Mouse (Mus musculus) kidney, postnatal 14 days (tissue): Measurements from ENCODE around the gene Foxp1.

ENCODE experiments used
- DNase-seq: peaks from one replicate; pipeline ENCODE4 v3.0.0; 2022; ENCODE audit warnings: mixed read lengths

The Foxp1 gene

GRCm38 (mm10) chr6:99320444-99320843 is 202.1 kb downstream of the Foxp1 start:
- no peak for DNase-seq

GRCm38 (mm10) chr6:99319415-99320405 is 202.8 kb downstream of the Foxp1 start:
- no peak for DNase-seq

GRCm38 (mm10) chr6:99314746-99315145 is 207.8 kb downstream of the Foxp1 start:
- peak; percentile 12 for DNase-seq

- no peak for DNase-seq
Measured at GRCm38 (mm10) chr6:99310529-99310928, 212.0 kb downstream of the Foxp1 start.

GRCm38 (mm10) chr6:99310171-99310500 is 212.4 kb downstream of the Foxp1 start:
- no peak for DNase-seq

GRCm38 (mm10) chr6:99309466-99310170 is 212.9 kb downstream of the Foxp1 start:
- DNase-seq: no peak

DNA sequence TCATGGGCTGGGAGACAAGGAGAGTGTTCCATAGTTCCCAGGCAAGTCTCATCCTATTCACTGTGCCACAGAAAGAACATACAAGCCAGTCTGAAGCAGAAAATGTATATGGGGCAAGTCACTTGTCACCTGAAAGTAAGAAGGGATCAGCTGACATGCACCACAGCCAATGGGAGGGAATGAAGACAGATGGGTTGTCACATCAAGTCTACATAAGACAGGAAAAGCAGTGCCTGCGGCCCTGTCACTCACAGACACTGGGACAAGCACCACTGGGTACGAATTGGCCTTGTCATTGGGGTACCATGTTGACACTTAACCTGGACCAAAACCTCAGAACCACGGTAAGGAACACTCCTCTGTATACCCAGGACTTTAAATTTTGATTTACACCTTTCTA is 216.8 kb downstream of the Foxp1 start:
- no peak for DNase-seq

DNA sequence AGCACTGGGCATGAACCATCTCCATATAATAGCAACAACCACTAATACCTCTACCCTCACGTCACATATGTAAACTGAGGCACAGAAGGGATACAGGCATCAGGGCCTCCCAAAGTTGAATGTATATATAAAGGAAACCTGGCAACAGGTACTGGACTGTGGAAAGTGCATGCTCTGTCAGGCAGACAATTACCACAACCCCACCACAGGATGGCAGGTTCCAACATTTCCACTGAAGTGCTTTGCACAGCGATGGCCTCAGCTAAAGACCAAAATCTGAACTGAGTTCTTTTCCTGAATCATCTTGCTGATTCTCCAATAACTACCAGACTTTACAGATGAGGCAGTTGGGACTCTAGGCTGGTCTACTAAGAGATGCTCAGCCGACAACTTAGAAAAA is 217.3 kb downstream of the Foxp1 start:
- DNase-seq: no peak

DNA sequence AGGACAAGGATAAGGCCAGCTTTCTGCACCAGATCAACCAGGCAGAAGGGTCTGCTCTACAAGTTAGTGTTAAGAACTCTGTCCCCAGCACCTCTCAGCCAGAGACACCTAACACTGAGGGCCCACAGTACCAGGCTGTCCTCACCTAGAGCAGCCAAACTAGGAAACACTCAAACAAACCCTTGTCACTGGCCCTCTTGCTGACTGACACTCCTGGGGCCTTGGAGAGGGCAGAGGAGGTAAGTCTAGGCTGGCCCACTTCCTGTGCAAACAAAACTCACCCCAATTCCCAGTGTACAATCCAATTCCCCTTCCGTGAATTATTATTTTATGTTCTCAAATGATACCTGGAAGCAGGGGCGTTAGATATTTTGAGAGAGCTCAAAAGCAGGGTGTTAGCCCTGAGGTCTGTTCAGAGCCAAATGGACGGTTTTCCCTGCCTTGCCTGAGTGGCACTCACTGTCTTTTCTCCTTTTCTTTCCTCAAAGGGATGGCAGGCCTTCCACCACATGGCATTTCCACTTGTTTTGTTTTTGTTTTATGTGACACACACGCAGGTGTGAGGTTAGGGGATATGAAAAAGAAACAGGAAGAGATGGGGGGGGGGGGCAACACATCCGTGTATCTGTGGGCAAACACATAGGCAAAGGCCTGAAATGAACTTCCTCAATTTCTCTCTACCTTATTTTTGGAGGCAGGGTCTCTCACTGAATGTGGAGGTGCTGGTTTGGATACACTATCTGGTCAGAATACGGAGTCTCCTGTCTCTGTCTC is 219.7 kb downstream of the Foxp1 start:
- DNase-seq: no peak

GRCm38 (mm10) chr6:99301923-99302322 is 220.6 kb downstream of the Foxp1 start:
- DNase-seq: no peak

DNA sequence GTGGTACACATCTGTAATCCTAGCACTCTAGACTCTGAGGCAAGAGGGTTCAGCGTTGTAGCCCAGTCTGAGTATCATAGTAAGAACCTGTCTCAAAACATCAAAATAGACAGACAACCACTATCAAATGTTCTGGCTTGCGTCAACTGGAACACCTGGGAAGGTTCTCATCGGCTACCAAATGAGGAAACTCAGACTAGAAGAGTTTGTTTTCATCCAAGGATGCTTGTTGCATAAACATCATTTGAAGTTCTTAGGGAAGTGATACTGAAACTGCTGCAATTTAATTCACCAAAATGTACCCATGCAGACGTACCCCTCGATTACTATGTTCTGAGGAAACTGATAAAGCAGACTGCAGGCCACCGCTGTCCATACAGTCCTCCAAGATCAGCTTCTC is 222.3 kb downstream of the Foxp1 start:
- DNase-seq: no peak

DNA sequence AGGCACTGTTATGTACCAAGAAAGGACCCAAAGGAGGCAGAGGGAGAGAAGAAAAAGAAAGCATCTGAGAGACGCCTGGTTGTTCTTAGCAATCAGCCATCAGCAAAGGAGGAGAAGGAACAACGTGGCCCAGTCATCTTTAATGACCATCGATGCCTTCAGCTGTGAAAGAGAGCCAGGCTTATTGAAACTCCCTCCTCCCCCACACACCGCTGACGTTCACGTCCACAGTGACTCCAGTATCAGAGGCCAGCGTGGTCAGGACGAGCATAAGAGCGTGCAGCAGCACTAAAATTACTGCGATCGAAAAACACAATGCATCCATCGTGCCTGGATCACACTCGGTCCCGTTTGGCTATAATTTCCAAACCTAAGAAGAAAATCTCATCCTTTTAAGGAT is 223.3 kb downstream of the Foxp1 start:
- no peak for DNase-seq

DNA sequence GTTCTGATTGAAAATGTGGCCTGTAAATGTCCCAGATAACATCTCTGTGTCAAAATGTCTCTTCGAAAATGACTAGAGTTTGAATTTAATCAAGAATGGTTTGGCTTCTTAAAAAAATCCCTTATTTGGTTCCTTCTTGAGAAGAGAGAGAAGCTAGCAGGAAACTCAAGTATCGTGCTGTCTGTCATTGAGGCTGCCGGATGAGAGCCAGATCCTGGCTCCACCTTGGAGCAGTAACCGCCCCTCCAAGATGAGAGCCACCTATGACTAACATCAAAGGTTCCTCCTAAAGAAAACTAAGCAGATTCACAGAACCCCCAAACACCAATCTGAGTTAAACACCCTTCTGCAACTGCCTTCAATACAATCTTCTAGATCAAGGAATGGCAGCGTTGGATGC is 225.0 kb downstream of the Foxp1 start:
- no peak for DNase-seq

DNA sequence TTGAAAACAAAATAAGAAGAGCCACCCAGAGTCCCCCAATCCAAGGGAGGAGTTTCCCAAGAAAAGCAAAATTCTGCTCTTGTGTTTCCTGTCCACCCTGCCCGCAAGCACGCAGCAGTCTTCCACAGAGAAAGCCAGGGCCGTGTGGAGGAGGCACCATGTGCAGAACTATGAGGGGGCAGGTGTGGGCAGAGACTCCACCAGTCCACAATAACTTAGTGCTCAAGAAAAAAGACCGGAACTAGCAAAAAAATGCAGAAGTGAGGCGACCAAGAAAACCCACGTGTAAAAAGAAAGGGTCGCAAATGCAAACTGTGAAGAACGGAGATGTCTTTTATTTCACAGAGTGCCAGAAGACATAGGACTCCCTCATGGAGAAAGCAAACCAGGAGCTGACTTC is 227.0 kb downstream of the Foxp1 start:
- no peak for DNase-seq

- DNase-seq: no peak
Measured at GRCm38 (mm10) chr6:99289220-99289619, 233.3 kb downstream of the Foxp1 start.

- DNase-seq: no peak
Measured at GRCm38 (mm10) chr6:99285026-99285425, 237.5 kb downstream of the Foxp1 start.

DNA sequence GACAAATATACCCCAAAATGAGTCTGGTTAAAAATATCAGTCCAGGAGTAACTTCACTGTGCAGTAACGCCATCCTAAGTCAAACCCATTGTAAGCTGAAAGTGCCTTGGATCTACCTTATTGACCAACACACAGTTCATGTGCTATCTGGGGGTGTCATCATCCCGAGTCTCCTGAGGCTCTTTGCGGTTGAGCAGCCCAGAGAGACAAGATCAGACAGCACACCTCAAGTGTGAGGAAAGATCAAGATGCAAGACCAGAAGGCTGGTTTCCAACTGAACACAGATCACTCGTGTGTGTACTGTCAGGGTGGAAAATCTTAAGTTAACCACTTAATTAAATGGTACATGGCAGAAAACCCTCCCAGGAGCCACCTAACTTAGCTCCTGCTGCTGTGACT is 238.5 kb downstream of the Foxp1 start:
- no peak for DNase-seq

DNA sequence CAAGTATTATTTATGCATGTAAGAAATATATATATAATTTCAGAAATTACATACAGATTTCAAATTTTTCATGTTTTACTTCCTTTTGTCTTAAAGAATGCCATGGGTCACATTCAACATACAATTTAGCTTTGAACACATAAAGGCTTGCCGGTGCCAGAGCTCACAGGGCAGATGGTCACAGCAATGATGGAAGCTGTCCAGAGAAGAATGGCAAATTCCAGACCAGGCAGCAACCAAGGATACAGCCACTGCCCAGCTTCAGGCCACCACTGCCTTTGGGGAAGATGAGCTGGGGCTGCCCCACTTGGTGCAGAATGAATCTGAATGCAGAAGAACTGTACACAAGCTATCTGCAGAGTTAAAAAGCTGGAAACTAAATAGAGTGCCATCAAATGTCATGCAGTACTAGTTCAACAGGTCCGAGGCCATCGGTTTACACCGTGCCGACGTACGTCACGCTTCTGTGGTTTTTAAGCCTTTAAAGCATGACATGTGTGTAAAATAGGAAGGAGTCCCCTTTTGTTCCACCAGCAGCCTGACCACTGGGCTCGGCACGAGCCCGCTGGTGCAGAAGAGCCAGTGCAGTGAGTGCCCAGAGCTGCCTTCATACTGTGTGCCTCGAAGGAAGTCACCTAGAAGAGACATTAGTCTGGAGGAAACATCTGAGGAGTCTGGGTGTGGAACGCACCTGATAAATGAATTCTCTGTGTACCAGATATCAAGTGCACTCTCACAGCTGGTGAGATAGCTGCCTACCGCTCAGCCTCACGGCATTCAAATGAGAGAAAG is 239.5 kb downstream of the Foxp1 start:
- DNase-seq: no peak

- no peak for DNase-seq
Measured at GRCm38 (mm10) chr6:99281433-99281832, 241.1 kb downstream of the Foxp1 start.

DNA sequence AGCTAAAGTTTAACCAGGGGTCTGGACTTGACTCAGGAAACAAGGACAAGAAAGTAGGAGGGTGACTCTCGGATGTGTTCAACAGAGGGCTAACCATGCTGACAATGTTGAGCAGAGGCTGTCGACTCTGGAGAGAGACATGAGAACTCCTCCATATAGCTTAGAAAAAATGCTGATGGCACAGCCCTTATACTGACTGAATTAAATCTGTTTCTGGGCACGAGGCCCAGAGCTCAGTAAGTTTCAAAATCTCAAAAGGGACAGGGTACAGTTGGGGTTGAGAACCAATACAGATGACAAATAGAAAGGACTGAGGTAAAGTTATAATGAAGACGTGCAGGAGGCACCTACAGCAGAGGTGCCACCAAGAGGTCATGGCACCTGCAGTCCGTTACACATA is 241.9 kb downstream of the Foxp1 start:
- no peak for DNase-seq

DNA sequence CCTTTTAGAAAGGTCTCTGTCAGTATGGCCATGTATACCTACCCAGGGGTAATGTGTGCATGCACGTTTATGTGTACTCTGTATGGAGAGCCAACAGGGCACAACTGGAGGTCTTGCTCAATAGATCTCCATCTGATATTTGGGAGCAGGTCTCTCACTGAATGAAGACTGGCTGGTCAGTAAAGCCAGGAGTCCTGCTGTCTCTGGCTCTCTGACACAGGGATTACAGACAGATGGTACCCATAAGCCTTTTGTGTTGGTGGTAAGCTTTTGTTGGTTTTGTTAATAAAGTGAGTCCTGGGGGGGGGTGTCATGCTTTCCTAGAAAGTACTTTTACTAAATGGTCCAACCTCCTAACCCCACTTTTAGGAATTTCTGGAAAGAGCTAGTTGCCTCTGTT is 245.3 kb downstream of the Foxp1 start:
- DNase-seq: no peak

- DNase-seq: no peak
Measured at GRCm38 (mm10) chr6:99276297-99276653, 246.2 kb downstream of the Foxp1 start.
